Mouse (Mus musculus) erythroblast, embryonic 14.5 days (primary cell): Measurements from ENCODE around the gene Armcx2.

Experiments used
- GATA1 ChIP-seq: IDR thresholded peaks from 2 replicates; pipeline ENCODE4 v1.6.1; 2012; ENCODE audit warnings: low read length, inconsistent platforms, mixed read lengths
- TAL1 ChIP-seq: IDR thresholded peaks from 3 replicates; pipeline ENCODE4 v1.6.1; 2012; ENCODE audit warnings: low read length, inconsistent platforms, mixed read lengths

GRCm38 (mm10) chrX:134849662-134850061 is 40.6 kb upstream of the Armcx2 start:
- TF ChIP-seq GATA1 (no peak), TAL1 (no peak)
